Mouse (Mus musculus) MEL (cell line): ENCODE results near the gene Ssx2ip. TPM values are rescaled to one million over a fixed set of nuclear protein-coding genes. Genes with fewer than 3 reads are reported as not detected.

Experiments
- DNase-seq: peaks from one replicate; pipeline ENCODE4 v3.0.0; 2011; ENCODE audit warnings: low read depth, low spot score
- H3K27ac ChIP-seq: 2 replicates; pipeline ENCODE4 v1.5.1; 2012; ENCODE audit warnings: low read depth, mild to moderate bottlenecking, control low read depth, low read length, moderate library complexity; ENCODE audit not compliant: control insufficient read depth
- H3K27me3 ChIP-seq, 2 experiments: fragments of 150-350 bp in 1 of 2; sonication (generic) in 1 of 2; 2 replicates each; pipeline ENCODE4 v1.6.1; 2012; ENCODE audit warnings: low read length in 2 of 2, mild to moderate bottlenecking in 2 of 2, improper control_type of control experiment in 1 of 2, moderate library complexity in 1 of 2; ENCODE audit not compliant: insufficient read depth in 2 of 2, control insufficient read depth in 1 of 2
- H3K36me3 ChIP-seq, 2 experiments: 2 replicates each; pipeline ENCODE4 v1.6.1; 2012 to 2014; ENCODE audit warnings: low read length in 2 of 2, improper control_type of control experiment in 1 of 2, inconsistent platforms in 1 of 2, mild to moderate bottlenecking in 1 of 2; ENCODE audit not compliant: insufficient read depth in 2 of 2, control insufficient read depth in 1 of 2
- H3K4me1 ChIP-seq, 2 experiments: fragments of 150-350 bp in 1 of 2; sonication (generic) in 1 of 2; 2 replicates each; pipeline ENCODE4 v1.6.1; 2012; ENCODE audit warnings: low read length in 2 of 2, improper control_type of control experiment in 1 of 2, mild to moderate bottlenecking in 1 of 2; ENCODE audit not compliant: insufficient read depth in 2 of 2, control insufficient read depth in 1 of 2
- H3K4me3 ChIP-seq, 2 experiments: fragments of 150-350 bp in 1 of 2; sonication (generic) in 1 of 2; 2 replicates each; pipeline ENCODE4 v1.5.1; 2012; ENCODE audit warnings: low read depth in 2 of 2, low read length in 2 of 2, mild to moderate bottlenecking in 2 of 2, moderate library complexity in 2 of 2, control low read depth in 1 of 2, improper control_type of control experiment in 1 of 2; ENCODE audit not compliant: control insufficient read depth in 1 of 2, insufficient read depth in 1 of 2
- H3K79me2 ChIP-seq: 2 replicates; pipeline ENCODE4 v1.6.1; 2012; ENCODE audit warnings: mild to moderate bottlenecking, low read length, moderate library complexity; ENCODE audit not compliant: control insufficient read depth, poor library complexity, insufficient read depth
- H3K9ac ChIP-seq: 2 replicates; pipeline ENCODE4 v1.6.1; 2012; ENCODE audit warnings: low read depth, mild to moderate bottlenecking, control low read depth, low read length, moderate library complexity; ENCODE audit not compliant: control insufficient read depth, poor library complexity, severe bottlenecking
- H3K9me3 ChIP-seq: fragments of 150-350 bp; sonication (generic); replicated peaks from 2 replicates; pipeline ENCODE4 v1.6.1; 2012; ENCODE audit warnings: mild to moderate bottlenecking, low read length, improper control_type of control experiment, moderate library complexity; ENCODE audit not compliant: insufficient read depth
- CTCF ChIP-seq, 3 experiments: IDR thresholded peaks in 2 of 3; conservative IDR thresholded peaks in 1 of 3; 2 replicates each; pipeline ENCODE4 v1.5.1; 2011 to 2012; ENCODE audit warnings: low read length in 3 of 3, low read depth in 2 of 3, mild to moderate bottlenecking in 2 of 3, improper control_type of control experiment in 1 of 3, inconsistent platforms in 1 of 3, mixed read lengths in 1 of 3, moderate library complexity in 1 of 3; ENCODE audit not compliant: control insufficient read depth in 1 of 3, insufficient read depth in 1 of 3, poor library complexity in 1 of 3, severe bottlenecking in 1 of 3
- ELF1 ChIP-seq: IDR thresholded peaks from 2 replicates; pipeline ENCODE4 v1.6.1; 2014; ENCODE audit warnings: low read depth, mild to moderate bottlenecking, inconsistent platforms, low read length, improper control_type of control experiment, moderate library complexity
- EP300 ChIP-seq, 2 experiments: IDR thresholded peaks; 2 replicates each; pipeline ENCODE4 v1.6.1; 2011; ENCODE audit warnings: improper control_type of control experiment in 2 of 2, low read length in 2 of 2, low read depth in 1 of 2, mild to moderate bottlenecking in 1 of 2
- ETS1 ChIP-seq: IDR thresholded peaks from 2 replicates; pipeline ENCODE4 v1.6.1; 2012; ENCODE audit warnings: low read depth, mild to moderate bottlenecking, inconsistent platforms, low read length, improper control_type of control experiment, moderate library complexity
- GATA1 ChIP-seq: IDR thresholded peaks from 2 replicates; pipeline ENCODE4 v1.6.1; 2011; ENCODE audit warnings: low read depth, low read length, improper control_type of control experiment
- HCFC1 ChIP-seq: IDR thresholded peaks from 2 replicates; pipeline ENCODE4 v1.6.1; 2012; ENCODE audit warnings: low read depth, mild to moderate bottlenecking, inconsistent platforms, low read length, improper control_type of control experiment, moderate library complexity
- KAT2A ChIP-seq: conservative IDR thresholded peaks from 2 replicates; pipeline ENCODE4 v1.6.1; 2012; ENCODE audit warnings: low read depth, low read length, improper control_type of control experiment, inconsistent platforms
- MAFK ChIP-seq: IDR thresholded peaks from 2 replicates; pipeline ENCODE4 v1.6.1; 2011; ENCODE audit warnings: low read depth, mild to moderate bottlenecking, low read length, improper control_type of control experiment, borderline replicate concordance
- MAX ChIP-seq: IDR thresholded peaks from 2 replicates; pipeline ENCODE4 v1.6.1; 2011; ENCODE audit warnings: low read length, improper control_type of control experiment
- MAZ ChIP-seq: IDR thresholded peaks from 2 replicates; pipeline ENCODE4 v1.6.1; 2012; ENCODE audit warnings: low read depth, mild to moderate bottlenecking, inconsistent platforms, low read length, improper control_type of control experiment
- MXI1 ChIP-seq: IDR thresholded peaks from 2 replicates; pipeline ENCODE4 v1.6.1; 2011; ENCODE audit warnings: mild to moderate bottlenecking, low read depth, low read length, improper control_type of control experiment
- NRF1 ChIP-seq: IDR thresholded peaks from 2 replicates; pipeline ENCODE4 v1.6.1; 2014; ENCODE audit warnings: low read depth, mild to moderate bottlenecking, inconsistent platforms, low read length, improper control_type of control experiment, moderate library complexity; ENCODE audit not compliant: poor library complexity, insufficient read depth, severe bottlenecking
- POLR2A ChIP-seq, 2 experiments: IDR thresholded peaks; 2 replicates each; pipeline ENCODE4 v1.6.1; 2011 to 2012; ENCODE audit warnings: low read length in 2 of 2, mild to moderate bottlenecking in 2 of 2, control low read depth in 1 of 2, improper control_type of control experiment in 1 of 2, low read depth in 1 of 2, moderate library complexity in 1 of 2; ENCODE audit not compliant: control insufficient read depth in 1 of 2, insufficient read depth in 1 of 2, poor library complexity in 1 of 2
- SIN3A ChIP-seq: IDR thresholded peaks from 2 replicates; pipeline ENCODE4 v1.6.1; 2012; ENCODE audit warnings: low read length, improper control_type of control experiment, inconsistent platforms
- UBTF ChIP-seq: IDR thresholded peaks from 2 replicates; pipeline ENCODE4 v1.6.1; 2012; ENCODE audit warnings: low read depth, mild to moderate bottlenecking, inconsistent platforms, low read length, improper control_type of control experiment, moderate library complexity, borderline replicate concordance; ENCODE audit not compliant: insufficient read depth
- USF1 ChIP-seq: IDR thresholded peaks from 2 replicates; pipeline ENCODE4 v1.6.1; 2014; ENCODE audit warnings: low read depth, mild to moderate bottlenecking, inconsistent platforms, low read length, improper control_type of control experiment, moderate library complexity
- USF2 ChIP-seq, 2 experiments: IDR thresholded peaks; 2 replicates each; pipeline ENCODE4 v1.6.1; 2011 to 2012; ENCODE audit warnings: improper control_type of control experiment in 2 of 2, low read length in 2 of 2, borderline replicate concordance in 1 of 2, inconsistent platforms in 1 of 2, low read depth in 1 of 2, mild to moderate bottlenecking in 1 of 2; ENCODE audit not compliant: insufficient read depth in 1 of 2
- ZC3H11A ChIP-seq: IDR thresholded peaks from 2 replicates; pipeline ENCODE4 v1.6.1; 2012; ENCODE audit warnings: low read depth, mild to moderate bottlenecking, inconsistent platforms, low read length, improper control_type of control experiment
- ZKSCAN1 ChIP-seq: IDR thresholded peaks from 2 replicates; pipeline ENCODE4 v1.6.1; 2012; ENCODE audit warnings: low read depth, mild to moderate bottlenecking, inconsistent platforms, low read length, improper control_type of control experiment, moderate library complexity
- ZMIZ1 ChIP-seq: IDR thresholded peaks from 2 replicates; pipeline ENCODE4 v1.6.1; 2012; ENCODE audit warnings: low read depth, mild to moderate bottlenecking, inconsistent platforms, low read length, improper control_type of control experiment, moderate library complexity
- ZNF384 ChIP-seq: IDR thresholded peaks from 2 replicates; pipeline ENCODE4 v1.6.1; 2012; ENCODE audit warnings: low read depth, mild to moderate bottlenecking, inconsistent platforms, low read length, improper control_type of control experiment
- polyA plus RNA-seq, 2 experiments: library from polyadenylated mRNA; stranded (reverse) in 1 of 2; unstranded in 1 of 2; fragments of >175 nt in 1 of 2; fragments of >200 nt in 1 of 2; gene quantifications; 2 replicates each; pipeline versions ENCODE4 v1.2.1 to v1.2.4; 2012; ENCODE audit warnings: low replicate concordance in 2 of 2, low read depth in 1 of 2; ENCODE audit not compliant: insufficient read length in 2 of 2, insufficient read depth in 1 of 2, missing spikeins in 1 of 2
- total RNA-seq: library from RNA; depleted of rRNA; stranded (reverse); fragments of 300-350 nt; gene quantifications from 2 replicates; pipeline ENCODE4 v1.2.3, GENCODE M21; 2012

The Ssx2ip gene
- total and polyA plus RNA-seq, 3 experiments, result 52.1 to 270 (median 70.0) TPM

DNA sequence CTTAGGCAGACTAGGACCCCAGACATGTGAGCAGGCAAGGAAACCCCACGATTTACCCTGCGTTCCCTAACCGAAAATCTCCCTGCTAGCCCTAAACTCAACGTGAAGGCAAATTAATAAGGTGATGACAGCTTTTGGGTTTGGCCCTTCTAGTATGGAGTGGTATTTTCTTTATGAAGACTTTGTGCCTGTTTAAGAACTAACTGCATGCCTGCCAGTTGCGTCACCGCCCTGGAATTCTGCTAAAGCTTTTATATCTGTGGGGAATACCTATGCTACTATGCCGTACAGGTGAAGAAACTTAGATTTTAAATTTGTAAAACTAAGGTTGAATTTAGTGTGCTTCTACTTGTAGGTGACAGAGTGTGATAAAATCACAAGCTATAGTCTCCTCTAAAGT is 8.0 kb downstream of the Ssx2ip start:
- no peak overlapping the region for H3K4me3 ChIP-seq
- no peak for DNase-seq
- H3K79me2 ChIP-seq, result peaks cover 62% of the 10 kb centered on the region
- H3K4me1 ChIP-seq, result peaks cover 9 to 19% of the 10 kb centered on the region in 2 experiments
- peaks cover 4 to 20% of the 10 kb centered on the region in 2 experiments for H3K36me3 ChIP-seq
- TF ChIP-seq CTCF (IDR thresholded peaks at IDR 0.05 in 2 of 3, conservative IDR thresholded peaks at IDR 0.05 in 1 of 3; ENCODE audit: control insufficient read depth in 1 of 3, insufficient read depth in 1 of 3, low read depth in 2 of 3, low read length in 3 of 3, poor library complexity in 1 of 3, severe bottlenecking in 1 of 3) (no peak), KAT2A (no peak), MAFK (no peak), EP300 (IDR thresholded peaks at IDR 0.05; ENCODE audit: low read depth in 1 of 2, low read length in 2 of 2) (no peak)
- H3K27me3 ChIP-seq, result no peaks in the 10 kb centered on the region
- H3K27ac ChIP-seq, result no peak overlapping the region
- no peak overlapping the region for H3K9ac ChIP-seq
- H3K9me3 ChIP-seq, result no peaks in the 10 kb centered on the region

DNA sequence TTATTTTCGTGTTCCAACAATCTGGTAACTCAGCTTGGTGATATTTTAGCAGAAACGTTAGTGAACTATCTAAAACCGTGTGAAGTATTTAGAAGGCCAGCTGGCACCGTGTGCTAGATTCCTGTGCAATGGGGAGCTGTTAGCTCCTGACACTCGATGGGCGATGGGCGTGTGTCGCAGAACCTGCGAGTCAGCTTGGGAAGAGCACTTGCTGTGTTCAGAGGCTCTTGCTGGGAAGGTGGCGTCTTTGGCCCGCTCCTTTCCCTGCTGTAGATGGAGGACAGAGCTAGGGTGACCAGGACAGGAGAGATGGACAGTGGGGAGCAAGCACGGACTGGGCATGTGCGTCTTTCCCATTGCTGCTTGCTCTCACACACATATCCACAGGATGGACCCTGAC is 8.6 kb downstream of the Ssx2ip start:
- Histone ChIP-seq H3K79me2 (peaks cover 57% of the 10 kb centered on the region), H3K4me1 (peaks cover 13 to 22% of the 10 kb centered on the region in 2 experiments), H3K36me3 (peaks cover 5 to 25% of the 10 kb centered on the region in 2 experiments), H3K27ac (no peak overlapping the region), H3K27me3 (no peaks in the 10 kb centered on the region), H3K9ac (no peak overlapping the region), H3K4me3 (no peak overlapping the region), H3K9me3 (no peaks in the 10 kb centered on the region)
- no peak for TF ChIP-seq NRF1
- no peak for TF ChIP-seq ZC3H11A
- no peak for TF ChIP-seq UBTF
- no peak for TF ChIP-seq ZKSCAN1
- TF ChIP-seq MXI1, result no peak
- TF ChIP-seq POLR2A (IDR thresholded peaks at IDR 0.05; ENCODE audit: control insufficient read depth in 1 of 2, insufficient read depth in 1 of 2, low read depth in 1 of 2, low read length in 2 of 2, poor library complexity in 1 of 2), result no peak
- no peak for TF ChIP-seq ETS1
- no peak for TF ChIP-seq GATA1
- no peak for TF ChIP-seq SIN3A
- no peak for TF ChIP-seq ZNF384
- no peak for TF ChIP-seq MAX
- TF ChIP-seq HCFC1, result no peak
- no peak for TF ChIP-seq ELF1
- TF ChIP-seq USF2 (IDR thresholded peaks at IDR 0.05; ENCODE audit: borderline replicate concordance in 1 of 2, insufficient read depth in 1 of 2, low read depth in 1 of 2, low read length in 2 of 2), result no peak
- TF ChIP-seq ZMIZ1, result no peak
- no peak for TF ChIP-seq KAT2A
- no peak for TF ChIP-seq MAZ
- TF ChIP-seq USF1, result no peak
- no peak for DNase-seq
